Mouse (Mus musculus) forebrain, postnatal 0 days (tissue): Measurements from ENCODE around the gene Tcf7l1. TPM values are rescaled to one million over a fixed set of nuclear protein-coding genes. Genes with fewer than 3 reads are reported as not detected.
"Not testable (repeated sequence)": the region's sequence is repeated elsewhere in the genome, so short reads cannot be mapped to it uniquely, and the experiment has no call there.

Experiments
- ATAC-seq: fragments of 200-750 bp; cut with Nextera tagmentation; 2 replicates; pipeline ENCODE4 v1.8.0; 2017; ENCODE audit warnings: mild to moderate bottlenecking, moderate library complexity
- DNase-seq: peaks from one replicate; pipeline ENCODE4 v3.0.0-alpha.2; 2015
- H3K27ac ChIP-seq: fragments of 300-500 bp; sonication (generic); 2 replicates; pipeline ENCODE4 v1.5.1; 2014; ENCODE audit warnings: low read depth, mild to moderate bottlenecking, antibody characterized with exemption, low read length, moderate library complexity, mixed read lengths
- H3K27me3 ChIP-seq: fragments of 300-500 bp; sonication (generic); 2 replicates; pipeline ENCODE4 v1.6.1; 2014; ENCODE audit warnings: mild to moderate bottlenecking, low read length, mixed read lengths; ENCODE audit not compliant: insufficient read depth
- H3K36me3 ChIP-seq: fragments of 300-500 bp; sonication (generic); 2 replicates; pipeline ENCODE4 v1.6.1; 2014; ENCODE audit warnings: mild to moderate bottlenecking, moderate library complexity; ENCODE audit not compliant: insufficient read depth
- H3K4me1 ChIP-seq: fragments of 300-500 bp; sonication (generic); 2 replicates; pipeline ENCODE4 v1.6.1; 2014; ENCODE audit warnings: antibody characterized with exemption; ENCODE audit not compliant: insufficient read depth
- H3K4me2 ChIP-seq: fragments of 300-500 bp; sonication (generic); 2 replicates; pipeline ENCODE4 v1.6.1; 2014; ENCODE audit warnings: low read depth, mild to moderate bottlenecking, moderate library complexity
- H3K4me3 ChIP-seq: fragments of 300-500 bp; sonication (generic); 2 replicates; pipeline ENCODE4 v1.5.1; 2014; ENCODE audit warnings: low read depth, low read length, mixed read lengths
- H3K9ac ChIP-seq: fragments of 300-500 bp; sonication (generic); 2 replicates; pipeline ENCODE4 v1.6.1; 2014; ENCODE audit warnings: mild to moderate bottlenecking
- H3K9me3 ChIP-seq: fragments of 300-500 bp; sonication (generic); 2 replicates; pipeline ENCODE4 v1.6.1; 2016; ENCODE audit warnings: low read length
- CTCF ChIP-seq: sonication (generic); IDR thresholded peaks from 2 replicates; pipeline ENCODE4 v1.5.1; 2016; ENCODE audit warnings: antibody characterized with exemption, control low read depth, low read depth
- WGBS: fragments of 180-500 bp; shearing (Covaris S2); extraction: QIAGEN DNeasy Blood & Tissue Kit; methylation state at CpG from one replicate; pipeline ENCODE4 v1.1.7; 2014; 5-methylcytosine and 5-hydroxymethylcytosine counted together
- polyA plus RNA-seq: library from polyadenylated mRNA; unstranded; fragments of >200 nt; fragmentation: Nextera tagmentation; extraction: Ambion mirVana; gene quantifications from 2 replicates; pipeline ENCODE4 v1.2.1, GENCODE M21; 2015
- total RNA-seq: library from RNA; depleted of rRNA; stranded (reverse); fragments of >200 nt; gene quantifications from 2 replicates; pipeline ENCODE4 v1.2.3, GENCODE M21; 2014; rRNA removed

The Tcf7l1 gene
- total RNA-seq, result 1.1 and 2.1 TPM in 2 replicates
- polyA plus RNA-seq, result 3.4 and 4.5 TPM in 2 replicates

DNA sequence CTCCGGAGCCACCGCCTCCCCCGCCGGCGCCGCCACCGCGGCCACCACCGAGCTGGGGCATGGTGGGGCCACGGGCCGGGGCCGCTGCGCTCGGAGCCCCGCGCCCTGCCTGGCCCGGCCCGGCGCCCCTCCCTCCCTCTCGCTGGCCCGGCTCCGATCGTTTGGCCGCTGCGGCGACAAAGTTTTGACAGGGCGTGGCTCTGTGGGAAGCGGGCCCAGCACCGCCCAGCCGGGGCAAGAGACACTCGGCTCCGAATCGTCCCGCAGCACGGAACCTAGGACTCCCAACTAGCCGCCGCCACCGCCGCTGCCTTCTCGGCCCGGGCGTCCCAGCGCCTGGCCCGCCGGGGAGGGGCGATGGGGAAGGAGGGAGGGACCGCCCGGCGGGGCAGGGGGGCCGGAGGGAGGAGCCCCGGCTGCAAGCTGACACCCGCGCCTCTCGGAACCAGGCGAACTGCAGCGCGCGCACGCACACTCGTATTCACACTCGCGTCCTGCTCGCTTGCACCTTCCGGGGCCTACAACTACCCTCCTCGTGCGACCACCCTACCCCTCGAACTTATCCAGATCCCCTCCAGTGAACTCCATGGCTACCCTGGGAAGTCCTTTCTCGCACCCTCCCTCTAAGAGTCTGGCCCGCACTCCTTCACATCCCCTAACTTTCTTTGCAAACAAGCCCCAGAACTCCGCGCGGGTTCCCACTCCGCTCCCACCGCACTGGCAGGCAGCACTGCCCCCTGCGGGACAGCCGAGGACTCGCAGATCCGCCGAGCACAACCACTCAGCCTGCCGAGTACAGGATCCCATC, at the start of gene Tcf7l1:
TSS of gene Tcf7l1 (minus strand) at position 363 of the 808 bp plus-strand sequence.
- peak; percentile 92 for ATAC-seq
- H3K36me3 ChIP-seq, result no peaks in the 10 kb centered on the region
- TF ChIP-seq CTCF, result peak; percentile 99
- H3K4me1 ChIP-seq, result no peaks in the 10 kb centered on the region
- 2% methylated on average over 61 of the region's 80 CpGs for whole genome bisulfite sequencing
- peak within 1 kb of the TSS; percentile 57 for H3K27ac ChIP-seq
- H3K9ac ChIP-seq, result peak within 1 kb of the TSS; percentile 50
- peak; percentile 93 for DNase-seq
- no peaks in the 10 kb centered on the region for H3K9me3 ChIP-seq
- H3K4me2 ChIP-seq, result peak within 1 kb of the TSS; percentile 100
- H3K4me3 ChIP-seq, result peak within 1 kb of the TSS; percentile 65
- no peaks in the 10 kb centered on the region for H3K27me3 ChIP-seq

DNA sequence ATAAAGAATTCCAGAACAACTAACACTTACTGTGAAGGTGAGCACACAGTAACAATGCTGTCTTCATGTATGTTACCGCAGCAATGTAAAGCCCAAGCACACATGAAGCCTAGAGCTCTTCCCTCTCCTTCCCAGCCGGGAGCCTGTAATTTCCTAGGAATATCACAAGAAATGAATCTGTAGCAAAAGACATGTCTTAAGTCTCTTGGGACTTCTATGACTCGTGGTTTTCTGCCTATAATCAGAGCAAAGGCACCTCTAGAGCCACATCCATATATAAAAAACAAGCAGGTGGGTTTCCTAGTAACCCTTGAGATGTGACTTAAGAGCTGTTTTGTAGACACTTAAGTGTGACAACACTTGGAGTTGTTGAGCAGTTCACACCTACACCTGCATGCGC, 48.7 kb upstream of the Tcf7l1 start:
- Histone ChIP-seq H3K4me1 (no peaks in the 10 kb centered on the region), H3K27ac (no peak overlapping the region), H3K9me3 (no peaks in the 10 kb centered on the region), H3K4me3 (no peak overlapping the region), H3K4me2 (no peak overlapping the region), H3K27me3 (no peaks in the 10 kb centered on the region), H3K9ac (no peak overlapping the region), H3K36me3 (peaks cover 14% of the 10 kb centered on the region; the same call in 1 of the 2 replicates)
- 91% methylated on average over 4 of the region's 4 CpGs for WGBS
- no peak for DNase-seq
- TF ChIP-seq CTCF, result no peak
- ATAC-seq, result no peak

DNA sequence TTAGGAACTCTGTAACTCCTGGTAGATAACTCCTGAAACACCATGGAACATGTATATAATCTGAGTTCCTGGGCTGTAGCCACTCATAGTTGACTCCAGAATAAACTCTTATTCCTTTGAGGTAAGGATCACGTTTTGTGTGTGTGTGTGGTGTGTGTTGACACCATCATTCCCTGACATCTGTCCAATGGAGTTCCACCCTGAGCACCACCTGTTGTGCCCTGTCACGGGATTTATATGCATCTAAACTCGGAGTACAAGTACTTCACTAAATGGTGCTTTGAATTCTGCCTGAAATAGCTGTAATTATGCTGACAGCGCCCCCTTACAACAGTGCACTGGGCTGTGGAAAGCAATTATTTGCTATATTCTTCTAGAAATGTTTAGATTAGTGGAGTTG, 45.5 kb upstream of the Tcf7l1 start:
- WGBS, result 40% methylated on average over 4 of the region's 4 CpGs
- no peak for DNase-seq

DNA sequence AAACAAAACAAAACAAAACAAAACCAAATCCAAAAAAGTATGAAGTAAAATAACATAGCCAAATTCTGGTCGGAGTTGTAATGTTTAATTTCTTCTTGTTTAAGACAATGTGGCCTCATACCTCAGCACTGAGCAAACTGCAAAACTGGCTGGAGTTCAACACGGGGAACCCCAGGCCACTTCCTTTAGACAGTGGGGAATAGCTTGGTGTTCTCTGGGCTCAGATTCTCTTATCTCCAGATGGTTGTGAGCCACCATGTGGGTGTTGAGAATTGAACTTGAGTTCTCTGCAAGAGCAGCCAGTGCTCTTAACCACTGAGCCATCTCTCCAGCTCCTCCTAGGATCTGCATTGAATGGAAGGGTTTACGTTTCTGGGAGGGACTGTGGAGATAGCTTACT, 42.8 kb upstream of the Tcf7l1 start:
- no peak overlapping the region for H3K9ac ChIP-seq
- no peak overlapping the region for H3K4me2 ChIP-seq
- TF ChIP-seq CTCF, result no peak
- no peak for ATAC-seq
- H3K9me3 ChIP-seq, result no peaks in the 10 kb centered on the region
- no peak for DNase-seq
- no peak overlapping the region for H3K27ac ChIP-seq
- H3K4me1 ChIP-seq, result no peaks in the 10 kb centered on the region
- no peaks in the 10 kb centered on the region for H3K36me3 ChIP-seq
- H3K4me3 ChIP-seq, result no peak overlapping the region
- 61% methylated on average over 3 of the region's 3 CpGs for WGBS
- H3K27me3 ChIP-seq, result no peaks in the 10 kb centered on the region; the same call in 1 of the 2 replicates

More for the DNA sequence above, 45.5 kb upstream of the Tcf7l1 start:
- Histone ChIP-seq H3K9ac (no peak overlapping the region), H3K36me3 (no peaks in the 10 kb centered on the region), H3K27me3 (no peaks in the 10 kb centered on the region), H3K4me1 (no peaks in the 10 kb centered on the region), H3K4me3 (no peak overlapping the region), H3K27ac (no peak overlapping the region), H3K9me3 (no peaks in the 10 kb centered on the region), H3K4me2 (no peak overlapping the region)
- 0 out of 2 replicates have a peak, but pooled peaks have one; percentile 10 for TF ChIP-seq CTCF
- ATAC-seq, result no peak

DNA sequence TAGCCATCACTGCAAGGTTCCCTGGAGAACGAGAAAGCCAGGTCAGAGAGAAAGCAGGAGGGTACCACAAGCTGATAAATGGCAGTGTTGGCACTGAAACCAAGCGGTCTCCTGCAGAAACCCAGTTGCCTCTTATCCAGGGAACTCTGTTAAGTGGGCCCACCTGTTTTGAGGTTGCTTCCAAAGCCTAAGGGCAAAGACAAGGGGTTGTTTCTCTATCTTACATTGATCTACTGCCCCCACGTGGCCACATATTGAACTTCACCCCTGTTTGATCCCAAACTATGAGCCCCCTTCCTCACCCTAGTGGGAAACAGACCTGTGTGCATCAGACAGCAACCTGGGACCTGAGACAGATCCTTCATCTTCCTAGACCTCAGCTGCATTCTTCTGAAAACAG, 42.2 kb upstream of the Tcf7l1 start:
- Histone ChIP-seq H3K27me3 (no peaks in the 10 kb centered on the region; the same call in 1 of the 2 replicates), H3K36me3 (no peaks in the 10 kb centered on the region), H3K9me3 (no peaks in the 10 kb centered on the region), H3K27ac (no peak overlapping the region), H3K9ac (no peak overlapping the region), H3K4me3 (no peak overlapping the region), H3K4me2 (no peak overlapping the region), H3K4me1 (no peaks in the 10 kb centered on the region)
- DNase-seq (peak; percentile 71), ATAC-seq (0 out of 2 replicates have a peak, but pooled peaks have one; percentile 47)
- peak; percentile 80 for TF ChIP-seq CTCF
- WGBS, result 28% methylated on average over 3 of the region's 3 CpGs

DNA sequence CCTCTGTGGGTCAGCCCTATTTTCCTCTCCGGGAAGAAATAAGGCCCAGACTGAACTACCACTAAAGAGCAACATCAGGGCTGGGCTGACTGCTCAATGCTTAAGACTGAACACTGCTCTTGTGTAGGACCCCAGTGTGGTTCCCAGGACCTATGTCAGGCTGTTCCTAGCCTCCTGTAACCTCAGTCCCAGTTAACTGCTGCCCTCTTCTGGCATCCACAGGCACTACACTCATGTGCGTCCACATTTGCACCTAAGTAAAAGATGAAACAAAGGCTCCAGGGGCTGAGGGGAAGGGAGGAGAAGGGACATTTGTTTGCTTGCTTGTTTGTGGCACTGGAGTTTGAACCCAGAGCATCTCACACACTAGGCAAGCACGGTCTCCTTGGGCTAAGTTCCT, 39.8 kb upstream of the Tcf7l1 start:
- DNase-seq, result no peak
- TF ChIP-seq CTCF, result peak; percentile 41
- H3K4me3 ChIP-seq, result no peak overlapping the region
- no peaks in the 10 kb centered on the region for H3K36me3 ChIP-seq
- H3K4me2 ChIP-seq, result no peak overlapping the region
- WGBS, result 67% methylated on average over 3 of the region's 3 CpGs
- peaks cover 8% of the 10 kb centered on the region; the same call in 1 of the 2 replicates for H3K4me1 ChIP-seq
- H3K9me3 ChIP-seq, result no peaks in the 10 kb centered on the region
- no peaks in the 10 kb centered on the region; the same call in 1 of the 2 replicates for H3K27me3 ChIP-seq
- ATAC-seq, result no peak
- H3K27ac ChIP-seq, result no peak overlapping the region
- H3K9ac ChIP-seq, result no peak overlapping the region

DNA sequence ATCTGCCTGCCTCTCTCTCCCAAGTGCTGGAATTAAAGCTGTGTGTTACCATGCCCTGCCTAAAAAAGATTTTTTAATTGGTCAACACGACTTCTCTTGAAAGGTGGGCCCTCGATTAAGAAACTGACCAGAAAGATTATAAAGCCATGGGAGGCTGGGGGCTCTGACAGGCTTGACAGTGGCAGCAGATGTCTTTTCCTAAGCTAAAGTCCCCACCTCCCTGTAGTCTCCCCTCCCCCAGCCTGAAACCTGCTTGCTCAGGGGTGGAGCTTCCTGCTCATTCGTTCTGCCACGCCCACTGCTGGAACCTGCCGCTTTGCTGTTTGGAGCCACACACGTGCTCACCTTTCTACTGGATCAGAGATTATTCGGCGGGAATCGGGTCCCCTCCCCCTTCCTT, 39.0 kb upstream of the Tcf7l1 start:
- H3K4me2 ChIP-seq, DNase-seq, H3K4me3 ChIP-seq, H3K9ac ChIP-seq, H3K27ac ChIP-seq, H3K4me1 ChIP-seq, ATAC-seq, H3K36me3 ChIP-seq, H3K27me3 ChIP-seq, H3K9me3 ChIP-seq: not testable (repeated sequence)
- WGBS, result 10% methylated on average over 6 of the region's 9 CpGs
